Mouse (Mus musculus) stomach, postnatal 0 days (tissue): ENCODE measurements at regions not wholly inside any gene's neighbourhood (a gene's known extent, or its start where the extent isn't known, plus 50 kb on each side); places are given as distances from the start of the nearest gene placed in this dataset.

Source experiments
- CTCF ChIP-seq: IDR thresholded peaks from 2 replicates; pipeline ENCODE4 v1.5.1; 2016; ENCODE audit warnings: antibody characterized with exemption, low read depth, mild to moderate bottlenecking, moderate library complexity
- EP300 ChIP-seq: optimal IDR thresholded peaks from 2 replicates; pipeline ENCODE3; 2016; ENCODE audit warnings: antibody characterized with exemption

DNA sequence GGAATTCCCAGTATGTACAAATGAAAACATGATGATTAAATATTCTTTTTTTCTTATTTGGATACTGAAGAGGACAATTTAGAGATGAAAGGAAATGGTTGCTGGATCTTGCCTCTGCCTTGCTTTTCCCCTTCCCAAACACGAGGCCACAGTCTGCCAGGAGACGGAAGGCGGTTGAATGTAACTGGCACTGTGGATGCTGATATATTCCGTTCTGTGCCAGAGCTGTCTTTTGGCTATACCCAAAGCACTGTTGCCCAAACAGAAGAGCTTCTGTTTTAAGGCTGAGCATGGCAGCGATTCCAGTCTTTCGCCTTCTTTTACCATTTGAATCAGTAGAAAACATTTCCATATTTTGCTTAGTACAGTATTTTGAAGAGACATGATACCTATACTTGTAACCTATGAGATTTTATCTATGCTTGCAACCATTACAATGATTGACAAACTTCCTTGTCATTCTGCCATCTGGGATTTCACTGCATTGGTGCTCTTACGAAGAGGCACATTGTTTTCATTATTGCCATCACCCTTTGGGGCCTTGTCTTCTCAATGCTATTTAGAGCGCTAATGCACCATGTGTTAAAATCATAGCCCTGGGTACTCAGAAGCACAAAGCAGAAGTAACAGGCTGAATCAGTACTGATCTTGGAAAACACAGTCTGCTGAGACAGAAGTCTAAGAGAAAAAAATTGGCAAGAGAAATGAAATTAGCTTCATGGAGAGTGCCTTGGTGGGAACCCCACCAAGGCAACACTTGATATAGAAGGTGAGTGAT, 504.6 kb downstream of the Anxa1 start:
- TF ChIP-seq CTCF (no peak), EP300 (no peak)
